Mouse (Mus musculus): ENCODE results near the gene Camta1.

DNA sequence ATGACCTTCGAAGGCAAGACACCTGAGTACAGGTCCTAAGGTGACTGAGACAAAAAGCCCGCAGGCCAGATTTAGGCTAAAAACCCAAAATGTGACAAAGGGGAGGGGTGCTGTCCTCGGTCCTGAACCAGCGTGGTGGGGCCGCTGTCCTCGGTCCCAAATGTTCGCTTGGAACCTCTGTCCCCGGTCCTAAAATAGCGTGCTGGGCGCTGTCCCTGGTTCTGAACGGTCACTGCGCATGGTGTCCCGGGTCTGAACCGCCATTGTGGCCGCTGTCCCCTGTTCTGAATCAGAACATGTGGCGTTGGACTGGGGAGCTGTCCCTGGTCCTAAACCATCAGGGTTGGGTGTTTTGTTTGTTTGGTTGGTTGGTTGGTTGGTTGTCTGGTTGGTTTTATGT lies 257.2 kb downstream of the Camta1 start:
- TF ChIP-seq CTCF (conservative IDR thresholded peaks at IDR 0.05; ENCODE audit: low read length) (no peak), NANOG (IDR thresholded peaks at IDR 0.05; ENCODE audit: borderline replicate concordance, low read length) (no peak), POU5F1 (IDR thresholded peaks at IDR 0.05; ENCODE audit: borderline replicate concordance, low read length) (no peak)
